Mouse (Mus musculus): ENCODE data around the gene Acap3.

Acap3 gene

DNA sequence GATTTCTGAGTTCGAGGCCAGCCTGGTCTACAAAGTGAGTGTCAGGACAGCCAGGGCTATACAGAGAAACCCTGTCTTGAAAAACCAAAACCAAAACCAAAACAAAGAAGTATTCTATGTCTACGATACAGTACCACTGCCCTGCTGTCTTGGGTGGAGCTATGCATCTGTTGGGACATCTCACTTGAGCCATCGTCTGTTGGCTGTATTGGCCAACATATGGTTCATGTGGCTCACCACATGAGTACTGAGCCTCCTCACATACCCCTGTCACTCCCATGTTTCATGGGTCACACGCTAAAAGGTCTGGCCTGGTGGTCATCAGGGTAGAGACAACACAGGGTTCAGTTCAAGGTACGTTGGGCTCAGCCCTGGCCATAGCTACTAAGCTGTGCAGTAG, 5.3 kb upstream of the Acap3 start:
- no peak for DNase-seq (ENCODE audit: low spot score)

DNA sequence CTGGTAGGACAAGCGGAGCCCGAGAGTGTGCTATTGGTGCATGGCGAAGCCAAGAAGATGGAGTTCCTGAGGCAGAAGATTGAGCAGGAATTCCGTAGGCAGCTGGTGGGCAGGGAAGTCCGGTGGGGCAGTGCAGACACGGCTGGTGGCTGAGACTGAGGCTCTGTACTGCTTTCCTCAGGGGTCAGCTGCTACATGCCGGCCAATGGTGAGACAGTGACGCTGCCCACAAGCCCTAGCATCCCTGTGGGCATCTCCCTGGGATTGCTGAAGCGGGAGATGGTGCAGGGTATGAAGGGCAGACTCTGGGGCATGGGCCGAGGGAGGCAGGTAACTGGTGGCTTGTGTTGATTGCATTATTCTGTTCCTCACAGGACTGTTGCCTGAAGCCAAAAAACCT, 3.9 kb upstream of the Acap3 start:
- DNase-seq (ENCODE audit: low spot score) = no peak

DNA sequence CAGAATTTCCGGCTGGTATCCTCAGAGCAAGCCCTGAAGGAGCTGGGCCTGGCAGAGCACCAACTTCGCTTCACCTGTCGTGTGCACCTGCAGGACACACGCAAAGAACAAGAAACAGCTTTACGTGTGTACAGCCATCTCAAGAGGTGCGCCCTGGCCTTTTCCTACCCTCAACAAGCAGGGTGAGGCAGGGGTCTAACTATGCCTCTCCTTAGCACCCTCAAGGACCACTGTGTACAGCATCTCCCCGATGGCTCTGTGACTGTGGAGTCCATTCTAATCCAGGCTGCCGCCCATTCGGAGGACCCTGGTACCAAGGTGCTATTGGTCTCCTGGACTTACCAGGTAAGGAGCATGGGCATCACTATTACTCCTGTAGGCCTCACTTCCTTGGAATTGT, 3.4 kb upstream of the Acap3 start:
- DNase-seq (ENCODE audit: low spot score) = no peak

DNA sequence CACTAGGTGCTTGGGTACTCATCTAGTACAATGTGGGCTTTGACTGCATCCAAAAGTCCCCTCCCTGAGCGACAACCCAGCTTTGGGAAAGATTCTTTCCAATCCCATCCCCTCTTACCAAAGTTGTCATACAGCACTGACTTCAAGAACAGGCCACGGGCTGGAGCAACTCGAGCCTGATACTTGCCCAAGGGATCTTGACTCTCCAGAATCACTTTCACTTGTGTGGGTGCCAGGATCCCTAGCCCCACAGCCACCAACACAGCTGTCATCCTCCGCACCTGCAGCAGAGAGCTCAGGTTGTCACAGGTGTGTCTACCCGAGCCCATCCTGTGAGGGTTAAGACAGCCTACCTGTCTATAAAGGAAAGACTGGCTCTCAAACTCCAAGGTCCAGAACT, 2.3 kb upstream of the Acap3 start:
- DNase-seq (ENCODE audit: low spot score) = no peak

GRCm38 (mm10) chr4:155891011-155891471, 581 bp upstream of the Acap3 start:
- no peak for DNase-seq (ENCODE audit: low spot score)

GRCm38 (mm10) chr4:155892017-155892416, 395 bp downstream of the Acap3 start:
- peak; percentile 85 for DNase-seq (ENCODE audit: low spot score)

GRCm38 (mm10) chr4:155892438-155893211, 1.0 kb downstream of the Acap3 start:
- DNase-seq (ENCODE audit: low spot score) = no peak

DNA sequence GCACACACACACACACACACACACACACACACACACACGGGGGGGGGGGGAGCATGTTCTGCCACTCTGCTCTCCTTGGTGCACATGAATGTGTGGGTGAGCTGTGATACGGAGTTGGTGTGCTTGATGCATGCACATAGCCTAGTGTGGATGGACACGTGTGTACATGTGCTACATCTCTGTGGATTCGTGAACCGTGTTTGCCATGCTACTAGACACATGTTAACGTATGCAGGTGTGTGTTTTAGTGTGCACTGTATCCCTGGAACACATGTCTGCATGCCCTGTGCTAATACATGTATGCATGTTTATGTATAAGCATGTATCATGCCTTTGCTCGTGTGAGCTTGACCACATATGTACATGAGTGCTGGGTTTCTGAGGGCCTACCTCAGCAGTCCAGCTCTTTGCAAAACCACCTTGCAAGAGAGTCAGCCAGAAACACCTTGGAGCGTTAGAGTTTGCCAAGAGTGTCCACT, 1.6 kb downstream of the Acap3 start:
- no peak for DNase-seq (ENCODE audit: low spot score)

GRCm38 (mm10) chr4:155894311-155894881, 2.8 kb downstream of the Acap3 start:
- DNase-seq (ENCODE audit: low spot score) = peak; percentile 70

- DNase-seq (ENCODE audit: low spot score) = no peak
These were observed 3.6 kb downstream of the Acap3 start for GRCm38 (mm10) chr4:155895216-155895615.

DNA sequence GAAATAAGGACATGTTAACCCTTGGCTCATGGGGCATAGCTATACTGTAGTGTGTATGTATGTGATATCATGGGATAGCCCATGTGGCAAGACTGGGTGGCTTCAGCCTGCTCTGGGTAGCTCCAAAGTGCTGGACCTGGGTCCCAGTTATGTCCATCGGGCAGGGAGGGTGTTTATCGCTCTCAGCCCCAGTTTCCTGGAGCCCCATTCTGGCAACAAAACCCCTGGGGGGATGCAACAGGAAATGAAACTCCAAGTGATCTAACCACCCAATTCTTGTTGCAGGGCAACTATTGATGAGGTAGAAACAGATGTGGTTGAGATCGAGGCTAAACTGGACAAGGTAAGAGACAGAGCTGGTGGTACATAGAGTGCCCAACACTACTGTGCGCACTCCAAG, 4.2 kb downstream of the Acap3 start:
- no peak for DNase-seq (ENCODE audit: low spot score)

- no peak for DNase-seq (ENCODE audit: low spot score)
These were observed 4.8 kb downstream of the Acap3 start for GRCm38 (mm10) chr4:155896461-155896860.

- no peak for DNase-seq (ENCODE audit: low spot score)
These were observed 6.7 kb downstream of the Acap3 start for GRCm38 (mm10) chr4:155898318-155898717.

DNA sequence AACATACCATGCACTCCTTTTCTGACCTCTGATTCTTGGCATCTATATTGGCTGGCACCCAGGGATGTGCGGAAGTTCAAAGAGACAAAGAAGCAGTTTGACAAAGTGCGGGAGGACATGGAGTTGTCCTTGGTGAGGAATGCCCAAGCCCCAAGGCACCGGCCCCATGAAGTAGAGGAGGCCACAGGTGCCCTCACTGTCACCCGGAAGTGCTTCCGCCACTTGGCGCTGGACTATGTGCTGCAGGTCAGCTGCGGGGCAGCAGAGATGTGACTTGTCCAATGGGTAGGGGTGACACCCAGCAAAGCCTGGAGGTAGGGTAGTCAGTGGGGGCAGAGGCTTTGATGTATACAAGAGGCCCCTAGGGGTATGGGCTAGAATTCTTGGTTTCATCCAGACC, 7.7 kb downstream of the Acap3 start:
- peak; percentile 2 for DNase-seq (ENCODE audit: low spot score)

- peak; percentile 9 for DNase-seq (ENCODE audit: low spot score)
These were observed 9.6 kb downstream of the Acap3 start for GRCm38 (mm10) chr4:155901205-155901604.

DNA sequence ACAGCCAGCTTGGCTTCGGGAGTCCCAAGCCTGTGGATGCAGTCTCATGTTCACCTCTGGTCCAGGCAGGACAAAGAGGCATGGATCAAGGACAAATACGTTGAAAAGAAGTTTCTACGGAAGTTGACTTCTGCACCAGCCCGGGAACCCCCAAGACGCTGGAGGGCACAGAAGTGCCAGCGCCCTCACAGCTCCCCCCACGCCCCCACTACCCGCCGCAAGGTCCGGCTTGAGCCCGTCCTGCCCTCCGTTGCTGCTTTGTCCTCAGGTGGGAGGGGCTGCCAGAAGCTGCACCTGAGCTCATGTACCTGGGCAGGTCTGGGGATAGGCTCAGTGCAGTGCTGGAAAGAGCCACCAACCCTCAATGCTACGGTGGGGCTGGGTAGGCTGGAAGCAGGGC, 11.6 kb downstream of the Acap3 start:
- no peak for DNase-seq (ENCODE audit: low spot score)

DNA sequence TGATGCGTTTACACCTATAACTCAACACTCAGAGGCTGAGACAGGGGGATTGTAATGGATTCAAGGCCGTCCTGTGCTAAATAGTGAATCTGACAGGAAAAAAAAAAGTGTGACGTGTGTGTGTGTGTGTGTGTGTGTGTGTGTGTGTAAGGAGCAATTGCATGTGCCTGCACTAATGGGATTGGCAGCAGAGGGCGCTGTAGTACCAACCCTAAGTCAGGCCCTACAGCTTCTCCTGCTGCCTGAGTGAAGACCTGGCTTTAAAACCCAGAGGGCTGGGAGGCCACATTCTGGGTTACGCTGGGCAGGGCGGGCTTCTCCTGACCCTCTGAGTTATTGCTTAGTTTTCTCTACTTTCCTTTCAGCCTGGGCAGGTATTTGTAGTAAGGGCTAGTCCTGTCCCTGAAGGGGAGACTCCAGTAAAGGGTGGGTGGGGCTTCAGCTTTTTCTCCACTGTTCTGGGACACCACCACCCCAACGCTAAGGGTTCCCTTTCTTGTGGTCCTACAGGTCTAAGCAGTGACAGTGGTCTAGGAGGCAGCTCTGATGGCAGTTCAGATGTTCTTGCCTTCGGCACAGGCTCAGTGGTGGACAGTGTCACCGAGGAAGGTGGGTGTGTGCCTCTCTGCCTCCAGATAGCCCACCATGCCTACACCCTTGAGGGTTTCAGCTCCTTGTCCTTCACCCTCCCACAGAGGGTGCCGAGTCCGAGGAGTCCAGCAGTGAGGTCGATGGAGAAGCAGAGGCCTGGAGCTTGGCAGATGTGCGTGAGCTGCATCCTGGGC, 12.9 kb downstream of the Acap3 start:
- DNase-seq (ENCODE audit: low spot score) = peak; percentile 5

- peak; percentile 3 for DNase-seq (ENCODE audit: low spot score)
These were observed 14.0 kb downstream of the Acap3 start for GRCm38 (mm10) chr4:155905634-155906033.

DNA sequence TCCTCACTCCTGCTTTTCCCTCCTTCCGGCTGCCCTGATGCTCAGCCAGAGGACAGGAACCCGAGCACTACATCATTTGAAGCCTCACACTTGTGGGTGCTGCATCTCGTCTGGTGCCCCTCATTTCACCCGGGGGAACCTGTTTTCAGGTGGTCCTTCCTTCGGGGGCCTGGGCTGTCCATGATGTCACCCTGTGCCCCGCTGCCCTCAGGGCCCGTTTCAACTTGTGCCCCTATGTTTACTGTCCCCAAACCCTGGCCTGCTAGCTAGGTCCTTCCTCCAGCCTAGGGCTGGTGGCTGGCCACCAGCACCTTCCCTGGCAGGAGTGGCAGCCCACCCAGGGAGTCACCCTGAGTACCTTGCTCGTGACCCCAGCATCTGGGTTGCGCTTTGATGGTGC, 14.5 kb downstream of the Acap3 start:
- DNase-seq (ENCODE audit: low spot score) = no peak

- DNase-seq (ENCODE audit: low spot score) = no peak
These were observed 15.4 kb downstream of the Acap3 start for GRCm38 (mm10) chr4:155907003-155907402.

- DNase-seq (ENCODE audit: low spot score) = peak; percentile 2
These were observed 16.7 kb downstream of the Acap3 start for GRCm38 (mm10) chr4:155908281-155908680.

DNA sequence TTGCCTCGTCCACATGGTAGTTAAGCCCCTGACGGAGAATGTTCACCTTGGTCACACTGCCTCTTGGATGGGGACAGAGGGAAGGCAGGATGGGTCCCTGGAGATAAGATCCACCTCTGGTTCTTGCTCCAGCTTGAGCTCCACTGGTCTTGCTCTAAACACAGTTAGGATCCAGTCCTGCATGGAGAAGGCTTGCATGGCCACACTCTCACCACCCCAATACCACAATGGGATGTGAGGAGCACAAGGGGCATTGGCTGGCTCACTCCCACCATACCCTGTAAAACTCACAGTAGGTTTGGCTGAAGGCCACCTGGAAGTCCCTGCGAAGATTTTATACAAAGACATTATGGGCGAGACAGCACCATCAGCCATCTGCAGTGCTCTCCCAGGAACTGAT, 17.1 kb downstream of the Acap3 start:
- DNase-seq (ENCODE audit: low spot score) = peak; percentile 3

- DNase-seq (ENCODE audit: low spot score) = no peak
These were observed 40.4 kb downstream of the Acap3 start for GRCm38 (mm10) chr4:155932031-155932430.
